Mouse (Mus musculus) neural tube, embryonic 14.5 days (tissue): Measurements from ENCODE around the gene Eif2b3. TPM values are rescaled to one million over a fixed set of nuclear protein-coding genes. Genes with fewer than 3 reads are reported as not detected.
A peak's percentile ranks its signal among the peaks of the same experiment; 100 is the strongest.

Experiments used
- ATAC-seq: fragments of 200-750 bp; cut with Nextera tagmentation; 2 replicates; pipeline ENCODE4 v1.8.0; 2017; ENCODE audit warnings: low read depth, mild to moderate bottlenecking, moderate TSS enrichment, moderate library complexity
- H3K27ac ChIP-seq: fragments of 300-500 bp; sonication (generic); 2 replicates; pipeline ENCODE4 v1.5.1; 2014; ENCODE audit warnings: low read depth, mild to moderate bottlenecking, control low read depth, low read length, moderate library complexity, mixed read lengths
- H3K27me3 ChIP-seq: fragments of 300-500 bp; sonication (generic); 2 replicates; pipeline ENCODE4 v1.6.1; 2014; ENCODE audit warnings: low read length; ENCODE audit not compliant: control insufficient read depth, insufficient read depth
- H3K36me3 ChIP-seq: fragments of 300-500 bp; sonication (generic); 2 replicates; pipeline ENCODE4 v1.6.1; 2014; ENCODE audit warnings: low read length, mixed read lengths; ENCODE audit not compliant: control insufficient read depth, insufficient read depth
- H3K4me1 ChIP-seq: fragments of 300-500 bp; sonication (generic); 2 replicates; pipeline ENCODE4 v1.6.1; 2014; ENCODE audit warnings: low read length; ENCODE audit not compliant: control insufficient read depth, insufficient read depth
- H3K4me2 ChIP-seq: fragments of 300-500 bp; sonication (generic); 2 replicates; pipeline ENCODE4 v1.6.1; 2014; ENCODE audit warnings: mild to moderate bottlenecking, low read depth, low read length, control low read depth
- H3K4me3 ChIP-seq: fragments of 300-500 bp; sonication (generic); 2 replicates; pipeline ENCODE4 v1.5.1; 2014; ENCODE audit warnings: low read depth, low read length, control low read depth, mixed read lengths
- H3K9ac ChIP-seq: fragments of 300-500 bp; sonication (generic); replicated peaks from 2 replicates; pipeline ENCODE4 v1.6.1; 2014; ENCODE audit warnings: low read depth, mild to moderate bottlenecking, control low read depth, low read length, mixed read lengths
- H3K9me3 ChIP-seq: fragments of 300-500 bp; sonication (generic); 2 replicates; pipeline ENCODE4 v1.6.1; 2016; ENCODE audit warnings: low read length; ENCODE audit not compliant: control insufficient read depth
- WGBS: fragments of 180-500 bp; shearing (Covaris S2); extraction: QIAGEN DNeasy Blood & Tissue Kit; methylation state at CpG from one replicate; pipeline ENCODE4 v1.1.7; 2014; 5-methylcytosine and 5-hydroxymethylcytosine counted together
- polyA plus RNA-seq: library from polyadenylated mRNA; unstranded; fragments of >200 nt; fragmentation: Nextera tagmentation; extraction: Ambion mirVana; gene quantifications from 2 replicates; pipeline ENCODE4 v1.2.1, GENCODE M21; 2014

Gene Eif2b3
- polyA plus RNA-seq, 1 experiment from 2014 or later, result 54.6 TPM

DNA sequence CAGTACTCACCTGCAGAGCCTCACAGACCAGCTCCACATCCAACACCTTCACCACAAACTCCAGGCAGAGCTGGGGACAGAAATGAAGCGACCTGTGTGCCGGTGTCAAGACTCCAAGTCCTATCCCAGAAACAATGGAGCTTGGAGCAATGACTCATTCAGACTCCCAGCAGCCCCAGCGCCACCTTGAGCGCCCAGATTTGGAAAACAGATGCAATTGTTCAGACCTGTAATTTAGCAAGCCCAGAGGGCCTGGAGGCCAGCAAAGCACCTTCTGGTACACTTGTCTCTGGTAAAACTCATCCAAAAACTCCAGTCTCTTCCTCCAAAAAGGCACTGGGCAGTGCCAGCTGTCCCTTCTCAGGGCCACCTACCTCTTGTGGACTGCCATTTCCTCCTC, 103.0 kb downstream of the Eif2b3 start:
- Histone ChIP-seq H3K36me3 (no peaks in the 10 kb centered on the region), H3K9me3 (no peaks in the 10 kb centered on the region), H3K9ac (no peak overlapping the region), H3K27me3 (no peaks in the 10 kb centered on the region), H3K4me3 (no peak overlapping the region), H3K4me1 (peaks cover 17% of the 10 kb centered on the region; the same call in 1 of the 2 replicates), H3K27ac (no peak overlapping the region), H3K4me2 (no peak overlapping the region)
- WGBS, result 86% methylated on average over 4 of the region's 4 CpGs
- ATAC-seq, result no peak

DNA sequence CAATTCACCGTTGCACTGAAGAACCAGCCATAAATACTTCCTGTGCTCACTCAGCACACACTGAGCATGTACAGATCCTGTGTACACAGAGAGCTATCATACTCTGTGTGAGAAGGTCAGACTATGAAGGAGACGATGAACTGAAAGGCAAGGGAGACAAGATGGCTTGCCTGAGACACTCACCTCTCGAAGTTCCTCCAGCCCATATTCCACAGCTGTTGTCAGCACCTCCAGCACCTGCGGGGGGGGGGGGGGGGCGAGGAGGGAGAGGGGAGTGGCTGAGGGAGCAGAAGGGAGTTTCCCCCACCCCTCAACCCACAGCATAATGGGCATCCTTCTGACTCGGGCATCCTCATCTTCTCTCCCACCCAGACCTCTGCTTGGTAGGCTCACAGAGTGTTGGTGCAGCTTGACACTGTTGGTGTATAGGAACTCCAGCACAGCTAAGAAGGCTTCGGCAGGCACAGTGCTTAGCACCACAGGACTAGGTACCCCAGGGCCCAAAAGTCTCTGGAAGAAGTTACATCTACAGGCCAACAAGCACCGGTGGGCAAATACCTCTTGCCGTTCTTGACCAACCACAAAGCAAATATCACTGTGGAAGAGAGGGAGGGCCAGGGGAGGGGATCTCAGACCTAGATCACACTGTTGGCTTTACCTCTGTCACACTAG, 104.5 kb downstream of the Eif2b3 start:
- Histone ChIP-seq H3K36me3 (peaks cover 7% of the 10 kb centered on the region), H3K4me1 (peaks cover 17% of the 10 kb centered on the region; the same call in 1 of the 2 replicates), H3K4me2 (no peak overlapping the region), H3K27ac (no peak overlapping the region), H3K9me3 (no peaks in the 10 kb centered on the region), H3K27me3 (no peaks in the 10 kb centered on the region), H3K4me3 (no peak overlapping the region), H3K9ac (no peak overlapping the region)
- WGBS, result 81% methylated on average over 7 of the region's 9 CpGs
- ATAC-seq, result no peak

DNA sequence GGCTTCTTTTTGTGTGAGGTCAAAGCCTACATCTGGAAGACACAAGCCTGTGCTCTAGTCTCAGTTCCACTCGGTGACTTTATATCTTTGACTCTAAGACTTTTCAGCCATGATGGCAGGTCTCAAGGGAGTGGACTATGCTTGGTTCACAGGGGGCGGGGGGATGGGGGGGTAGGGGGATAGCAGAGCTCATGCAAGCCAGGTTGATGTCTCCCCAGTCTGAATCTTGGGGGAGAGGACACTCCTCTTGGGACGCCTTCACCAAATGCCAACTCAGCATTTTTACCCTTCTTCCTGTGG, 105.0 kb downstream of the Eif2b3 start:
- Histone ChIP-seq H3K36me3 (peaks cover 10% of the 10 kb centered on the region), H3K4me3 (no peak overlapping the region), H3K4me1 (peaks cover 17% of the 10 kb centered on the region; the same call in 1 of the 2 replicates), H3K27ac (no peak overlapping the region), H3K4me2 (no peak overlapping the region), H3K9ac (no peak overlapping the region), H3K9me3 (no peaks in the 10 kb centered on the region), H3K27me3 (no peaks in the 10 kb centered on the region)
- WGBS, result 85% methylated on average over 3 of the region's 3 CpGs
- no peak for ATAC-seq

DNA sequence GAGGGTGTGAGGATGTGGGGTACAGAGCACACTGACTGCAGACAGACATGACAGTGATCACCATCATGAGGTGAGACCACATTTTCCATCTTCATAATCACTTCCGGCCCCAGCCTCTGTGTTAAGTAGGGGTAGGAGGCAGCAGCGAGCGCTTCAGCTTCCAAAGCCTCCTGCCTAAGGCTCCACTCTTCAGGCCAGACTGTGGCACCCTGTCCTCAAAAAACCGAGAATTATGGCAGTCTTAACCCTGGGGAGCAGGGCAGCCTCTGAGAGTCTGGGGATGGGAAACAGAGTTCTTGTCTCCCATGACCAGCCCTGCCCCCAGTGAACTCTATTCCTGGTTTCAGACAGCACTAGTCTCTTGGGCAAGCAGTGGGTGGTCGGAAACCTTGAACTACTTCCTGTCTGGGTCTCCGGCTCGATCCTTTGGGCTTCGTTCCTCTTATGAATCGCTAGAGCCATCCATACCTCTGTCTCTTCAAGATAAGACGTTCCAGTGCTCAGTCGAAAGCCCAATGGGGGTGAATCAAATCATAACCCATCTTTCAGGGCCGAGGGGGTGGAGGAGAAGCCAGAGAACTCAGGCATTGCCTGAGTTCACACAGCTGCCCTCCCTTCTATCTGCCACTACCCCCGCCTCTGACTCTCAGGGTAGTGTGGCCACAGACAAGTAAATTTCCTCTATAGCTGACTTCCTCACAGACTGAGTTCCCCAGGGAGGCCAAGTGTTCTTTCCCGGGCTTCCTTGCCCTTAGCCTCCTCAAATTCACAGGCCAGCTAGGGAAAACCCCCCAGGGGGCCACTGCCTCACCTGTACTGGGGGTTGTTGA, 105.5 kb downstream of the Eif2b3 start:
- peak overlapping the region; percentile 56 for H3K27ac ChIP-seq
- peaks cover 10% of the 10 kb centered on the region for H3K36me3 ChIP-seq
- no peak for ATAC-seq
- peaks cover 14% of the 10 kb centered on the region; the same call in 1 of the 2 replicates for H3K4me1 ChIP-seq
- H3K9ac ChIP-seq, result no peak overlapping the region
- H3K27me3 ChIP-seq, result no peaks in the 10 kb centered on the region
- H3K4me2 ChIP-seq, result no peak overlapping the region
- WGBS, result 72% methylated on average over 14 of the region's 14 CpGs
- no peak overlapping the region for H3K4me3 ChIP-seq
- H3K9me3 ChIP-seq, result no peaks in the 10 kb centered on the region

DNA sequence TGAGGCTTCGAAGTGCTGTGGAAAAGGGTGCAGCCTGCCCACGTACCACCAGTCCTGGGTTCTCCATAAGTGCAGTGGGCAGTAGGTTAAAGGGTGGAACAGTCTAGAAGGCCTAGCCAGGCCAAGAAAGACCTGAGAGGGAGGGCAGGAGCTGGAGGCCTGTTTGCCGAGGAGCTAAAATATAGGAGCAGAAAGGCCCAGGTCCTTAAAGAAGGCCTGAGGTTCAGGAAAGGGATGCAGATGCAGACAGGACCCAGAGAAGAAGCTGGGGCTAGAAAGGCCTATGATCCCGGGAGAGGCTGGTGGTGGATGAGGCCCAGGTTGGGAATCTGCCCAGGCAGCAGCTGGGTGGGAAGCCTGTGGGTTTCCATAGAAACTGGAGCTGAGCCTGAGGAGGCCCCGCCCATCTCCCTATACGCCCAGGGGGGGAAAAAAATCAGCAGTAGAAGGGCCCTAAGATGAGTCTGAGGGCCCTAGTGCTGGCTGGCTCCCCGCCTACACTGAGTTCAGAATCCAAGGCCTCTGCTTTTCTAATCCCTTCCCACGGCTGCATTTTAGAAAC, 106.2 kb downstream of the Eif2b3 start, which contains the start of gene Btbd19:
Gene Btbd19 (minus strand): TSS at position 378 of the 562 bp plus-strand sequence.
- no peak for ATAC-seq
- no peak within 1 kb of the TSS for H3K4me2 ChIP-seq
- H3K27me3 ChIP-seq, result no peaks in the 10 kb centered on the region
- H3K36me3 ChIP-seq, result peaks cover 10% of the 10 kb centered on the region
- H3K9ac ChIP-seq, result peak within 1 kb of the TSS; percentile 25; the same call in 1 of the 2 replicates
- no peaks in the 10 kb centered on the region for H3K9me3 ChIP-seq
- peak within 1 kb of the TSS; percentile 56 for H3K27ac ChIP-seq
- H3K4me3 ChIP-seq, result no peak within 1 kb of the TSS
- 31% methylated on average over 8 of the region's 8 CpGs for WGBS
- peaks cover 11% of the 10 kb centered on the region; the same call in 1 of the 2 replicates for H3K4me1 ChIP-seq

GRCm38 (mm10) chr4:117125910-117126674, 106.9 kb downstream of the Eif2b3 start:
- no peak for ATAC-seq

GRCm38 (mm10) chr4:117126675-117127290, 107.6 kb downstream of the Eif2b3 start, which contains the start of gene Tctex1d4:
TSS of gene Tctex1d4 (plus strand) at chr4:117126794.
- WGBS, result 87% methylated on average over 9 of the region's 9 CpGs
- H3K4me2 ChIP-seq, result no peak within 1 kb of the TSS
- H3K4me1 ChIP-seq, result peaks cover 15% of the 10 kb centered on the region

More at GRCm38 (mm10) chr4:117125910-117126674, 106.9 kb downstream of the Eif2b3 start:
- H3K27me3 ChIP-seq, result no peaks in the 10 kb centered on the region
- no peak overlapping the region for H3K4me3 ChIP-seq
- no peaks in the 10 kb centered on the region for H3K9me3 ChIP-seq
- peak overlapping the region; percentile 56; the same call in 1 of the 2 replicates for H3K27ac ChIP-seq
- H3K4me1 ChIP-seq, result peaks cover 11% of the 10 kb centered on the region; the same call in 1 of the 2 replicates
- no peak overlapping the region; the same call in 1 of the 2 replicates for H3K9ac ChIP-seq
- WGBS, result 49% methylated on average over 15 of the region's 15 CpGs
- H3K4me2 ChIP-seq, result no peak overlapping the region
- H3K36me3 ChIP-seq, result peaks cover 10% of the 10 kb centered on the region

GRCm38 (mm10) chr4:117127991-117128686, 108.9 kb downstream of the Eif2b3 start:
- H3K4me1 ChIP-seq, result peaks cover 25% of the 10 kb centered on the region
- WGBS, result 85% methylated on average over 33 of the region's 33 CpGs

More at GRCm38 (mm10) chr4:117126675-117127290, 107.6 kb downstream of the Eif2b3 start, which contains the start of gene Tctex1d4:
- Histone ChIP-seq H3K9me3 (no peaks in the 10 kb centered on the region), H3K9ac (no peak within 1 kb of the TSS; the same call in 1 of the 2 replicates), H3K36me3 (peaks cover 10% of the 10 kb centered on the region), H3K27ac (peak within 1 kb of the TSS; percentile 56; the same call in 1 of the 2 replicates), H3K27me3 (no peaks in the 10 kb centered on the region), H3K4me3 (no peak within 1 kb of the TSS)
- ATAC-seq, result no peak

More at GRCm38 (mm10) chr4:117127991-117128686, 108.9 kb downstream of the Eif2b3 start:
- ATAC-seq, result no peak
- Histone ChIP-seq H3K9ac (no peak overlapping the region), H3K4me3 (no peak overlapping the region), H3K9me3 (no peaks in the 10 kb centered on the region), H3K36me3 (peaks cover 10% of the 10 kb centered on the region), H3K27me3 (no peaks in the 10 kb centered on the region), H3K27ac (no peak overlapping the region), H3K4me2 (no peak overlapping the region)
